Mouse (Mus musculus): ENCODE results near the gene Cdr2l.

- TF ChIP-seq ZNF384 (IDR thresholded peaks at IDR 0.05; ENCODE audit: low read depth, low read length): no peak
- no peak for TF ChIP-seq ZC3H11A (IDR thresholded peaks at IDR 0.05; ENCODE audit: borderline replicate concordance, low read depth, low read length)
- TF ChIP-seq HCFC1 (IDR thresholded peaks at IDR 0.05; ENCODE audit: borderline replicate concordance, insufficient read depth, low read length): no peak
Observed at GRCm38 (mm10) chr11:115335223-115335622, 46.5 kb upstream of the Cdr2l start.
